Mouse (Mus musculus): ENCODE data around the gene Syt14. TPM values are rescaled to one million over a fixed set of nuclear protein-coding genes. Genes with fewer than 3 reads are reported as not detected.
A peak's percentile ranks its signal among the peaks of the same experiment; 100 is the strongest.

Gene Syt14
- polyA plus RNA-seq, 1 experiment from 2014 or later, result 6.4 TPM

DNA sequence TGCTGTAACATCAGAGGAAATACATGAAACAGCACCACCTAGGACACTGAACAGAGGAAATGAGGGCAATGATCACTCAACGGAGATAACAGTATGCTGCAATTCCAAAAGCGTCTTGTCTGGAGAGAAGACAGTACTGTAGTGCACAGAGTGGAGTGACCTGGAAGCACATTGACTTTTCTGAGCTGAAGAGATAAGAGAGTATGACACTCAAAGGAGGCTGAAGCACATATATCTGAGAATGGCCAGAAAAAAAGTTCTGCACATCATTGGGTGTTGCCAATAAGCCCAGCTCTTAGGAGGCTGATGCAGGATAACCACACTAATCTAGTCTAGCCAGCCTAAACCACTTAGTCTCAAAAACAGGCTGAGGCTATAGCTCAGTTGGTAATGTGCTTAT lies 34.0 kb downstream of the Syt14 start:
- Histone ChIP-seq H3K4me1 (ENCODE audit: control insufficient read depth, insufficient read depth, low read length) (no peaks in the 10 kb centered on the region), H3K27me3 (ENCODE audit: control insufficient read depth, insufficient read depth, low read length) (no peaks in the 10 kb centered on the region), H3K36me3 (ENCODE audit: control insufficient read depth, insufficient read depth, low read length) (no peaks in the 10 kb centered on the region), H3K9ac (ENCODE audit: low read length) (no peak overlapping the region), H3K4me3 (ENCODE audit: low read depth, low read length) (no peak overlapping the region), H3K27ac (ENCODE audit: low read depth, low read length) (no peak overlapping the region), H3K4me2 (no peak overlapping the region), H3K9me3 (ENCODE audit: control insufficient read depth, low read length) (no peaks in the 10 kb centered on the region)
- DNase-seq (ENCODE audit: low spot score, missing footprints) (no peak), ATAC-seq (ENCODE audit: low FRiP score) (no peak)
- 91% methylated on average over 2 of the region's 2 CpGs for WGBS

- no peak overlapping the region for H3K4me2 ChIP-seq
- no peak overlapping the region for H3K9ac ChIP-seq (ENCODE audit: low read length)
- H3K27ac ChIP-seq (ENCODE audit: low read depth, low read length), result no peak overlapping the region
- DNase-seq (ENCODE audit: low spot score, missing footprints) (no peak), ATAC-seq (ENCODE audit: low FRiP score) (no peak)
- no peaks in the 10 kb centered on the region for H3K36me3 ChIP-seq (ENCODE audit: control insufficient read depth, insufficient read depth, low read length)
- H3K4me3 ChIP-seq (ENCODE audit: low read depth, low read length), result no peak overlapping the region
- H3K9me3 ChIP-seq (ENCODE audit: control insufficient read depth, low read length), result no peaks in the 10 kb centered on the region
- no peaks in the 10 kb centered on the region for H3K27me3 ChIP-seq (ENCODE audit: control insufficient read depth, insufficient read depth, low read length)
- H3K4me1 ChIP-seq (ENCODE audit: control insufficient read depth, insufficient read depth, low read length), result no peaks in the 10 kb centered on the region
Measured at GRCm38 (mm10) chr1:193000908-193001307, 34.7 kb downstream of the Syt14 start.

DNA sequence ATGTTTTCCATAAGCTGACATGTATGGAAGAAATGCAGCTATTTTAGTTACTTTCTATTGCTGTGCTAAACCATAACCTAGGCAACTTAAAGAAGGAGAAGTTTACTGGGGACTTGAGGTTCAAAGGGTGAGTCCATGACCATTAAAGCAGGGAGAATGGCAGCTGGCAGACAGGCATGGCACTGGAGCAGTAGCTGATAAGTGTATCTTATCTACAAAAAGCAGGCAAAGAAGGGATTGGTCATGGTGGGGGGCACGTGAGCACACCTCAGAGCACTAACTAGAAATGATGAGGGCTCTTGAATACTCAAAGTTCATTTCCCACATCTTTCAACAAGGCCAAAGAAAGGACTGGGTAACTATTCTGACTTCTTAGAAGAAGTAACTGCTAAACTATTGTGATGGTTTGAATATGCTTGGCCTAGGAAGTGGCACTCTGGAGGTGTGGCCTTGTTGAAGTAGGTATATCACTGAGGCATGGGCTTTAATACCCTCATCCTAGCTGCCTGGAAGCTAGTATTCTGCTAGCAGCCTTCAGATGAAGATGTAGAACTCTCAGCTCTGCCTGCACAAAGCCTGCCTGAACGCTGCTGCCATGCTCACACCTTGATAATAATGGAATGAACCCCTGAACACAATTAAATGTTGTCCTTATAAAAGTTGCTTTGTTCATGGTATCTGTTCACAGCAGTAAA lies 41.2 kb downstream of the Syt14 start:
- Histone ChIP-seq H3K27me3 (ENCODE audit: control insufficient read depth, insufficient read depth, low read length) (no peaks in the 10 kb centered on the region), H3K27ac (ENCODE audit: low read depth, low read length) (no peak overlapping the region), H3K4me2 (no peak overlapping the region), H3K9me3 (ENCODE audit: control insufficient read depth, low read length) (no peaks in the 10 kb centered on the region), H3K4me1 (ENCODE audit: control insufficient read depth, insufficient read depth, low read length) (no peaks in the 10 kb centered on the region), H3K9ac (ENCODE audit: low read length) (no peak overlapping the region), H3K36me3 (ENCODE audit: control insufficient read depth, insufficient read depth, low read length) (no peaks in the 10 kb centered on the region), H3K4me3 (ENCODE audit: low read depth, low read length) (no peak overlapping the region)
- DNase-seq (ENCODE audit: low spot score, missing footprints) (no peak), ATAC-seq (ENCODE audit: low FRiP score) (no peak)
- WGBS, result 87% methylated on average over 2 of the region's 2 CpGs

GRCm38 (mm10) chr1:192993491-192993890 lies 42.1 kb downstream of the Syt14 start:
- H3K4me2 ChIP-seq, result no peak overlapping the region
- H3K27ac ChIP-seq (ENCODE audit: low read depth, low read length), result no peak overlapping the region
- no peak overlapping the region for H3K9ac ChIP-seq (ENCODE audit: low read length)
- H3K4me1 ChIP-seq (ENCODE audit: control insufficient read depth, insufficient read depth, low read length), result no peaks in the 10 kb centered on the region
- H3K4me3 ChIP-seq (ENCODE audit: low read depth, low read length), result no peak overlapping the region
- DNase-seq (ENCODE audit: low spot score, missing footprints) (no peak), ATAC-seq (ENCODE audit: low FRiP score) (no peak)
- H3K27me3 ChIP-seq (ENCODE audit: control insufficient read depth, insufficient read depth, low read length), result no peaks in the 10 kb centered on the region
- H3K36me3 ChIP-seq (ENCODE audit: control insufficient read depth, insufficient read depth, low read length), result no peaks in the 10 kb centered on the region
- no peaks in the 10 kb centered on the region for H3K9me3 ChIP-seq (ENCODE audit: control insufficient read depth, low read length)

GRCm38 (mm10) chr1:192987203-192987602 lies 48.4 kb downstream of the Syt14 start:
- 92% methylated on average over 3 of the region's 3 CpGs for WGBS
- H3K27me3 ChIP-seq (ENCODE audit: control insufficient read depth, insufficient read depth, low read length), result no peaks in the 10 kb centered on the region
- H3K27ac ChIP-seq (ENCODE audit: low read depth, low read length), result no peak overlapping the region

DNA sequence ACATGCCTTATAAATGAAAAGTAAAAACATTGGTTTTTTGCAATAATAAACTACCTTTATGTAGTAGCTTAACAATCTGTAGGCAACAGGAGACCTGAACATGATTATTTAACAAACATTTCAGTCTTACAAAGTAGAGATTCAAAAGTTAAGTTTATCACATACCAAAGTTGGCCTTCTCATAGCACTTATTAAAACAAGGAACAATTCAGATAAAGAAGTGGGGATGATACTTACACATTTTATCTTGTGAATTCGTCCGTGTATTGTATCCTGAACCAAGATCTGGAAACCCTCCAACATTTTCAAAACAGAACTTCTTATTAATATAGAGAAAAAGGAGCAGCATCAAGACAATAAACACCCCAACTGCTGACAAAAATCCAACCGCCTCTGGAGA lies 49.1 kb downstream of the Syt14 start:
- no peak overlapping the region for H3K9ac ChIP-seq (ENCODE audit: low read length)
- no peaks in the 10 kb centered on the region for H3K4me1 ChIP-seq (ENCODE audit: control insufficient read depth, insufficient read depth, low read length)
- H3K4me3 ChIP-seq (ENCODE audit: low read depth, low read length), result no peak overlapping the region
- no peak for ATAC-seq (ENCODE audit: low FRiP score)
- H3K36me3 ChIP-seq (ENCODE audit: control insufficient read depth, insufficient read depth, low read length), result no peaks in the 10 kb centered on the region
- H3K27ac ChIP-seq (ENCODE audit: low read depth, low read length), result no peak overlapping the region
- 90% methylated on average over 3 of the region's 3 CpGs for WGBS
- DNase-seq (ENCODE audit: low spot score, missing footprints), result peak; percentile 62
- H3K9me3 ChIP-seq (ENCODE audit: control insufficient read depth, low read length), result no peaks in the 10 kb centered on the region
- H3K4me2 ChIP-seq, result no peak overlapping the region
- H3K27me3 ChIP-seq (ENCODE audit: control insufficient read depth, insufficient read depth, low read length), result no peaks in the 10 kb centered on the region

More at GRCm38 (mm10) chr1:192987203-192987602, 48.4 kb downstream of the Syt14 start:
- ATAC-seq (ENCODE audit: low FRiP score) (no peak), DNase-seq (ENCODE audit: low spot score, missing footprints) (peak; percentile 35)
- Histone ChIP-seq H3K4me1 (ENCODE audit: control insufficient read depth, insufficient read depth, low read length) (no peaks in the 10 kb centered on the region), H3K36me3 (ENCODE audit: control insufficient read depth, insufficient read depth, low read length) (no peaks in the 10 kb centered on the region), H3K4me2 (no peak overlapping the region), H3K4me3 (ENCODE audit: low read depth, low read length) (no peak overlapping the region), H3K9me3 (ENCODE audit: control insufficient read depth, low read length) (no peaks in the 10 kb centered on the region), H3K9ac (ENCODE audit: low read length) (no peak overlapping the region)

DNA sequence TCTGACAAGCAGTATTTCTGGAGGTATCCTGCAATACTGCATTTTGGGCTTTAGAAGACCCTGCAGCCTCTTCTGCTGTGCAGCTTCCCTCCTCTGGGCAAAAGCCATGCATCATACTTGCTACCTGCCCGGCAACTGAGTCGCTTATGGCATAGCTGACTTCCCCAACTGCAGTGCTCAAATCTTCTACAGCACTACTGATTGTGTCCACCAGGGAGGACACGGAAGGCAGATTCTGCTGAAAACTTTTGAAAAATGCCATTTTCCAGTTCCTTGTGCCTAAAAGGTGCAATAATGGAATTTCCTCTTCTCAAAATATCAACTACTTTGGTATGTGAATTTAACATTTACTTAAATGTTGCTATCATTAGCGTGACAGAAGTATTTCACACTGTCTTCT lies 51.2 kb downstream of the Syt14 start:
- Histone ChIP-seq H3K4me2 (no peak overlapping the region), H3K4me1 (ENCODE audit: control insufficient read depth, insufficient read depth, low read length) (no peaks in the 10 kb centered on the region), H3K27me3 (ENCODE audit: control insufficient read depth, insufficient read depth, low read length) (no peaks in the 10 kb centered on the region), H3K9ac (ENCODE audit: low read length) (no peak overlapping the region), H3K27ac (ENCODE audit: low read depth, low read length) (no peak overlapping the region), H3K36me3 (ENCODE audit: control insufficient read depth, insufficient read depth, low read length) (no peaks in the 10 kb centered on the region), H3K9me3 (ENCODE audit: control insufficient read depth, low read length) (no peaks in the 10 kb centered on the region), H3K4me3 (ENCODE audit: low read depth, low read length) (no peak overlapping the region)
- WGBS, result 87% methylated on average over 4 of the region's 4 CpGs
- no peak for ATAC-seq (ENCODE audit: low FRiP score)
- DNase-seq (ENCODE audit: low spot score, missing footprints), result peak; percentile 70

GRCm38 (mm10) chr1:192981658-192982057 lies 53.9 kb downstream of the Syt14 start:
- H3K27me3 ChIP-seq (ENCODE audit: control insufficient read depth, insufficient read depth, low read length), result no peaks in the 10 kb centered on the region
- H3K4me3 ChIP-seq (ENCODE audit: low read depth, low read length), result no peak overlapping the region
- WGBS, result 92% methylated on average over 3 of the region's 3 CpGs
- H3K9me3 ChIP-seq (ENCODE audit: control insufficient read depth, low read length), result no peaks in the 10 kb centered on the region
- no peak for DNase-seq (ENCODE audit: low spot score, missing footprints)
- no peak overlapping the region for H3K4me2 ChIP-seq
- H3K36me3 ChIP-seq (ENCODE audit: control insufficient read depth, insufficient read depth, low read length), result no peaks in the 10 kb centered on the region
- ATAC-seq (ENCODE audit: low FRiP score), result no peak
- H3K27ac ChIP-seq (ENCODE audit: low read depth, low read length), result no peak overlapping the region
- no peak overlapping the region for H3K9ac ChIP-seq (ENCODE audit: low read length)
- H3K4me1 ChIP-seq (ENCODE audit: control insufficient read depth, insufficient read depth, low read length), result no peaks in the 10 kb centered on the region

GRCm38 (mm10) chr1:192981120-192981519 lies 54.5 kb downstream of the Syt14 start:
- Histone ChIP-seq H3K27ac (ENCODE audit: low read depth, low read length) (no peak overlapping the region), H3K4me2 (no peak overlapping the region), H3K4me1 (ENCODE audit: control insufficient read depth, insufficient read depth, low read length) (no peaks in the 10 kb centered on the region), H3K9ac (ENCODE audit: low read length) (no peak overlapping the region), H3K36me3 (ENCODE audit: control insufficient read depth, insufficient read depth, low read length) (no peaks in the 10 kb centered on the region), H3K4me3 (ENCODE audit: low read depth, low read length) (no peak overlapping the region), H3K27me3 (ENCODE audit: control insufficient read depth, insufficient read depth, low read length) (no peaks in the 10 kb centered on the region), H3K9me3 (ENCODE audit: control insufficient read depth, low read length) (no peaks in the 10 kb centered on the region)
- 66% methylated on average over 1 of the region's 1 CpGs for WGBS
- peak; percentile 57 for DNase-seq (ENCODE audit: low spot score, missing footprints)
- ATAC-seq (ENCODE audit: low FRiP score), result no peak

All from midbrain, embryonic 11.5 days (tissue).